Mouse (Mus musculus): Measurements from ENCODE around the gene Gm11634.
"Not testable (repeated sequence)": the region's sequence is repeated elsewhere in the genome, so short reads cannot be mapped to it uniquely, and the experiment has no call there.

DNA sequence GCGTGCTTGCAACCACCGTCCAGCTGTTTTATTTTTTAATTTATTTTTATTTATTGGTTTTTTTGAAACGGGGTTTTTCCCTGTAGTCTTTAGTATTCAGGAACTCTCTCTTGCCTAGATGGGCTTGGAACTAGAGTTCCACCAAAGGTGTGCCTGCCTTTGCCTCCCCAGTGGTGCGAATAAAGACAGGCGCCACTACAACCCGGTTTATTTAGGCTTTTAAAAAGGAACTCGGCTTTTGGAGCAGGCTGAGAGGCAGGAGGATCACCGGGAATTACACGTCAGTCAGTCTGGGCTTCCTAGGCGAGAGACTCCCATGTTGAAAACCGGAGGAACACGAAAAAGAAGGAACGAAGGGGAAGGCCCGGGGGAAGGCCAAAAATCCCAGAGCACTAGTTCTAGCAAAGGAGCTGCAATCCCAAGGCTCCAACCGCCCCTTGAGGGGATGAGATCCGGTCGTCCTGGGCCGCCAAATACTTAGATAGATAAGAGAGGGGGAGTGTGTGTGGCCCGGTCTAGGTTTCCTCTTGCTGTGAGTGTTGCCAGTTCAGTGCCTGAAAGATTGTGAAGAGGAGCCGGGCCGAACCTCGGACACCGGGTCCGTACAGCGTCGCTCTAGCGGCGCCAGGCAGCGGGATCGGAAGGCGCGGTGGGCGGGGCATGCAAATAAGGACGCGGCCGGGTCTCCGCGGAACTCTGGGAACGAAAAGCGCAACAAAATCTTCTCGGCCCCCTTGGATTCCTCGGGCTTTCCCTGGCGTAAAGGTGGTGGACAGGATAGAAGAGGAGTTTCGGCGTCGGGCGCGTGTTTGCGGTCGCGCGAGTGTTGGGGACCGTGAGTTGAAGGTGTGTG lies 42.0 kb upstream of the Gm11634 start:
- not testable (repeated sequence) for TF ChIP-seq CTCF, EP300 (IDR thresholded peaks at IDR 0.05)

Data from lung, postnatal 0 days (tissue).